8 mouse cellular contexts compared by ENCODE assay signal in genomic region chr7:24207488-24208261, GRCm38 (mm10). TPM values are rescaled to one million over a fixed set of nuclear protein-coding genes. Genes with fewer than 3 reads are reported as not detected.
DNase-seq lines count a peak whose midpoint lies in the region; ATAC-seq and TF ChIP-seq lines count a peak whose summit lies in the region.

No protein-coding gene starts in this region.

- peak overlapping the region; percentile 80 for H3K4me3 ChIP-seq in heart, embryonic 12.5 days
- H3K4me3 ChIP-seq in kidney, embryonic 16.5 days (ENCODE audit: low read length) = peak overlapping the region; percentile 76
- H3K4me3 ChIP-seq in limb, embryonic 15.5 days = peak overlapping the region; percentile 66
- H3K4me3 ChIP-seq in midbrain, embryonic 16.5 days (ENCODE audit: low read depth, low read length) = peak overlapping the region; percentile 64
- H3K4me3 ChIP-seq in stomach, postnatal 0 days (ENCODE audit: low read depth, low read length) = peak overlapping the region; percentile 61

- peak; percentile 47 for ATAC-seq in CD4-positive, CD25-positive, alpha-beta regulatory T cell, adult 4 months
- ATAC-seq in heart, embryonic 12.5 days (ENCODE audit: insufficient number of reproducible peaks, low FRiP score) = peak; percentile 88
- peak; percentile 94 for ATAC-seq in kidney, embryonic 16.5 days (ENCODE audit: low FRiP score, low TSS enrichment)
- peak; percentile 85 for ATAC-seq in limb, embryonic 15.5 days (ENCODE audit: insufficient number of reproducible peaks, low FRiP score, low TSS enrichment, low read depth)
- ATAC-seq in midbrain, embryonic 16.5 days = peak; percentile 92
- peak; percentile 90 for ATAC-seq in stomach, postnatal 0 days (ENCODE audit: low FRiP score, low TSS enrichment)

- peaks cover 6% of the 10 kb centered on the region for H3K4me1 ChIP-seq in heart, embryonic 12.5 days (replicated peaks)
- peaks cover 7% of the 10 kb centered on the region; the same call in 1 of the 2 replicates for H3K4me1 ChIP-seq in kidney, embryonic 16.5 days (ENCODE audit: insufficient read depth, low read length)
- H3K4me1 ChIP-seq in limb, embryonic 15.5 days = peaks cover 4% of the 10 kb centered on the region; the same call in 1 of the 2 replicates
- H3K4me1 ChIP-seq in midbrain, embryonic 16.5 days (ENCODE audit: control insufficient read depth, insufficient read depth, low read length) = peaks cover 10% of the 10 kb centered on the region
- H3K4me1 ChIP-seq in stomach, postnatal 0 days (replicated peaks; ENCODE audit: control insufficient read depth, insufficient read depth) = peaks cover 2% of the 10 kb centered on the region; the same call in 1 of the 2 replicates

- DNase-seq in brain, embryonic 18.5 days (ENCODE audit: low read depth, low spot score) = peak; percentile 74
- peak; percentile 63 for DNase-seq in fibroblast of lung, adult 2 months (ENCODE audit: low read depth)
- peak; percentile 71 for DNase-seq in stomach, postnatal 0 days (ENCODE audit: low spot score)

- peak overlapping the region; percentile 94 for H3K9ac ChIP-seq in heart, embryonic 12.5 days
- H3K9ac ChIP-seq in kidney, embryonic 16.5 days (replicated peaks; ENCODE audit: low read length) = peak overlapping the region; percentile 95
- H3K9ac ChIP-seq in limb, embryonic 15.5 days = peak overlapping the region; percentile 81
- peak overlapping the region; percentile 82 for H3K9ac ChIP-seq in midbrain, embryonic 16.5 days (ENCODE audit: low read depth, low read length)
- H3K9ac ChIP-seq in stomach, postnatal 0 days (ENCODE audit: low read length) = peak overlapping the region; percentile 82

- peaks cover 34% of the 10 kb centered on the region for H3K36me3 ChIP-seq in heart, embryonic 12.5 days
- peaks cover 23% of the 10 kb centered on the region for H3K36me3 ChIP-seq in kidney, embryonic 16.5 days (ENCODE audit: insufficient read depth, low read length)
- peaks cover 27% of the 10 kb centered on the region for H3K36me3 ChIP-seq in limb, embryonic 15.5 days
- 0 out of 2 replicates have a peak, but pooled peaks cover 1% of the 10 kb centered on the region for H3K36me3 ChIP-seq in midbrain, embryonic 16.5 days (ENCODE audit: control insufficient read depth, insufficient read depth, low read length)
- 0 out of 2 replicates have a peak, but pooled peaks cover 3% of the 10 kb centered on the region for H3K36me3 ChIP-seq in stomach, postnatal 0 days (ENCODE audit: control insufficient read depth, insufficient read depth, low read length)

- no peaks in the 10 kb centered on the region for H3K9me3 ChIP-seq in heart, embryonic 12.5 days (replicated peaks)
- peaks cover 3% of the 10 kb centered on the region; the same call in 1 of the 2 replicates for H3K9me3 ChIP-seq in kidney, embryonic 16.5 days (ENCODE audit: low read length)
- no peaks in the 10 kb centered on the region for H3K9me3 ChIP-seq in limb, embryonic 15.5 days
- H3K9me3 ChIP-seq in midbrain, embryonic 16.5 days (replicated peaks; ENCODE audit: control insufficient read depth, low read length, poor library complexity, severe bottlenecking) = no peaks in the 10 kb centered on the region
- H3K9me3 ChIP-seq in stomach, postnatal 0 days (ENCODE audit: control insufficient read depth, low read length) = no peaks in the 10 kb centered on the region

- H3K27me3 ChIP-seq in heart, embryonic 12.5 days (replicated peaks) = no peaks in the 10 kb centered on the region
- no peaks in the 10 kb centered on the region for H3K27me3 ChIP-seq in kidney, embryonic 16.5 days (ENCODE audit: insufficient read depth, low read length)
- no peaks in the 10 kb centered on the region for H3K27me3 ChIP-seq in limb, embryonic 15.5 days
- no peaks in the 10 kb centered on the region for H3K27me3 ChIP-seq in midbrain, embryonic 16.5 days (ENCODE audit: control insufficient read depth, insufficient read depth, low read depth, low read length)
- no peaks in the 10 kb centered on the region for H3K27me3 ChIP-seq in stomach, postnatal 0 days (ENCODE audit: control insufficient read depth, insufficient read depth, low read length)

- no peak for TF ChIP-seq EP300 in stomach, postnatal 0 days (optimal IDR thresholded peaks at IDR 0.05)

- H3K4me2 ChIP-seq in heart, embryonic 12.5 days = peak overlapping the region; percentile 84
- H3K4me2 ChIP-seq in kidney, embryonic 16.5 days (replicated peaks; ENCODE audit: low read depth, low read length) = peak overlapping the region; percentile 81
- peak overlapping the region; percentile 49 for H3K4me2 ChIP-seq in limb, embryonic 15.5 days
- H3K4me2 ChIP-seq in midbrain, embryonic 16.5 days (ENCODE audit: low read length) = peak overlapping the region; percentile 69
- peak overlapping the region; percentile 69 for H3K4me2 ChIP-seq in stomach, postnatal 0 days (replicated peaks; ENCODE audit: low read depth)

- TF ChIP-seq CTCF in stomach, postnatal 0 days (IDR thresholded peaks at IDR 0.05; ENCODE audit: low read depth) = 0 out of 2 replicates have a peak, but pooled peaks have one; percentile 15

- peak overlapping the region; percentile 74; the same call in 1 of the 2 replicates for H3K27ac ChIP-seq in heart, embryonic 12.5 days (ENCODE audit: poor library complexity, severe bottlenecking)
- peak overlapping the region; percentile 70; the same call in 1 of the 2 replicates for H3K27ac ChIP-seq in kidney, embryonic 16.5 days (ENCODE audit: low read length)
- H3K27ac ChIP-seq in limb, embryonic 15.5 days = peak overlapping the region; percentile 87
- peak overlapping the region; percentile 69 for H3K27ac ChIP-seq in midbrain, embryonic 16.5 days (ENCODE audit: low read length)
- peak overlapping the region; percentile 77 for H3K27ac ChIP-seq in stomach, postnatal 0 days (replicated peaks)

- WGBS in heart, embryonic 12.5 days = 15% methylated on average over 24 of the region's 24 CpGs
- 10% methylated on average over 24 of the region's 24 CpGs for WGBS in kidney, embryonic 16.5 days
- WGBS in limb, embryonic 15.5 days = 13% methylated on average over 24 of the region's 24 CpGs
- 13% methylated on average over 24 of the region's 24 CpGs for WGBS in midbrain, embryonic 16.5 days
- WGBS in stomach, postnatal 0 days = 9% methylated on average over 24 of the region's 24 CpGs

RNA-seq across cellular contexts. Expression of gene Zfp111, which starts 3.6 kb away (rescaled TPM):
- polyA plus RNA-seq in CD4-positive, CD25-positive, alpha-beta regulatory T cell, adult 4 months (2017; shearing (Covaris generic)) = 1 to 10 TPM in 1 of 2 experiments, under 1 TPM in 1; 0.61 to 1.3 TPM
- polyA plus RNA-seq in heart, embryonic 12.5 days (2016; fragmentation: Nextera tagmentation; extraction: Ambion mirVana) = 8.0 and 8.3 TPM in 2 replicates
- polyA plus RNA-seq in kidney, embryonic 16.5 days (2015; fragmentation: Nextera tagmentation; extraction: Ambion mirVana) = 11.8 and 13.1 TPM in 2 replicates
- 10.4 and 11.7 TPM in 2 replicates for polyA plus RNA-seq in limb, embryonic 15.5 days (2015; fragmentation: Nextera tagmentation; extraction: Ambion mirVana)
- polyA plus RNA-seq in midbrain, embryonic 16.5 days (2015; fragmentation: Nextera tagmentation; extraction: Ambion mirVana) = 4.9 and 5.4 TPM in 2 replicates
- 3.4 and 4.0 TPM in 2 replicates for polyA plus RNA-seq in stomach, postnatal 0 days (2015; fragmentation: Nextera tagmentation; extraction: Ambion mirVana)

RNA-seq across cellular contexts. Expression of gene Zfp109, which starts 29.7 kb away (rescaled TPM):
- polyA plus RNA-seq in CD4-positive, CD25-positive, alpha-beta regulatory T cell, adult 4 months (2017; shearing (Covaris generic)) = 1 to 10 TPM; 2.2 to 3.7 TPM
- 3.1 and 4.6 TPM in 2 replicates for polyA plus RNA-seq in heart, embryonic 12.5 days (2016; fragmentation: Nextera tagmentation; extraction: Ambion mirVana)
- polyA plus RNA-seq in kidney, embryonic 16.5 days (2015; fragmentation: Nextera tagmentation; extraction: Ambion mirVana) = 6.3 and 6.9 TPM in 2 replicates
- polyA plus RNA-seq in limb, embryonic 15.5 days (2015; fragmentation: Nextera tagmentation; extraction: Ambion mirVana) = 4.7 and 5.1 TPM in 2 replicates
- polyA plus RNA-seq in midbrain, embryonic 16.5 days (2015; fragmentation: Nextera tagmentation; extraction: Ambion mirVana) = 4.3 and 5.5 TPM in 2 replicates
- 1.4 and 1.6 TPM in 2 replicates for polyA plus RNA-seq in stomach, postnatal 0 days (2015; fragmentation: Nextera tagmentation; extraction: Ambion mirVana)

RNA-seq across cellular contexts. Expression of gene Zfp114, which starts 32.8 kb away (rescaled TPM):
- polyA plus RNA-seq in CD4-positive, CD25-positive, alpha-beta regulatory T cell, adult 4 months (2017; shearing (Covaris generic)) = 1 to 10 TPM in 1 of 2 experiments, under 1 TPM in 1; 0.73 to 1.8 TPM
- polyA plus RNA-seq in heart, embryonic 12.5 days (2016; fragmentation: Nextera tagmentation; extraction: Ambion mirVana) = 3.7 and 4.0 TPM in 2 replicates
- polyA plus RNA-seq in kidney, embryonic 16.5 days (2015; fragmentation: Nextera tagmentation; extraction: Ambion mirVana) = 6.1 and 6.9 TPM in 2 replicates
- 5.2 and 6.1 TPM in 2 replicates for polyA plus RNA-seq in limb, embryonic 15.5 days (2015; fragmentation: Nextera tagmentation; extraction: Ambion mirVana)
- polyA plus RNA-seq in midbrain, embryonic 16.5 days (2015; fragmentation: Nextera tagmentation; extraction: Ambion mirVana) = 4.8 and 5.3 TPM in 2 replicates
- 1.2 and 1.4 TPM in 2 replicates for polyA plus RNA-seq in stomach, postnatal 0 days (2015; fragmentation: Nextera tagmentation; extraction: Ambion mirVana)

RNA-seq across cellular contexts. Expression of gene Zfp108, which starts 46.9 kb away (rescaled TPM):
- under 1 TPM in 1 of 2 experiments, not detected in 1; 0.70 TPM for polyA plus RNA-seq in CD4-positive, CD25-positive, alpha-beta regulatory T cell, adult 4 months (2017; shearing (Covaris generic))
- 2.2 and 2.5 TPM in 2 replicates for polyA plus RNA-seq in heart, embryonic 12.5 days (2016; fragmentation: Nextera tagmentation; extraction: Ambion mirVana)
- polyA plus RNA-seq in kidney, embryonic 16.5 days (2015; fragmentation: Nextera tagmentation; extraction: Ambion mirVana) = 4.4 and 4.9 TPM in 2 replicates
- 5.5 and 6.1 TPM in 2 replicates for polyA plus RNA-seq in limb, embryonic 15.5 days (2015; fragmentation: Nextera tagmentation; extraction: Ambion mirVana)
- polyA plus RNA-seq in midbrain, embryonic 16.5 days (2015; fragmentation: Nextera tagmentation; extraction: Ambion mirVana) = 6.7 and 6.9 TPM in 2 replicates
- polyA plus RNA-seq in stomach, postnatal 0 days (2015; fragmentation: Nextera tagmentation; extraction: Ambion mirVana) = 1.8 and 1.9 TPM in 2 replicates

Comparison
In these comparisons a context has a peak if more than half of its experiments do, and no peak if none do; other contexts are left out.
1. Peak in every context shown above with its lines: DNase-seq, ATAC-seq, H3K4me3 ChIP-seq and H3K27ac ChIP-seq.